Mouse (Mus musculus) heart, adult 2 months (tissue): ENCODE measurements around the gene Olfr522. TPM values are rescaled to one million over a fixed set of nuclear protein-coding genes. Genes with fewer than 3 reads are reported as not detected.

Experiments
- DNase-seq, 2 experiments: peaks; one replicate each; pipeline ENCODE4 v3.0.0; 2021
- H3K27ac ChIP-seq: fragments of 200-600 bp; 2 replicates; pipeline ENCODE4 v1.8.1; 2022
- H3K27me3 ChIP-seq: fragments of 200-500 bp; 2 replicates; pipeline ENCODE4 v1.6.1; 2012; ENCODE audit warnings: mild to moderate bottlenecking, low read length, inconsistent platforms, mixed read lengths; ENCODE audit not compliant: control insufficient read depth, insufficient read depth
- H3K36me3 ChIP-seq: fragments of 200-500 bp; 2 replicates; pipeline ENCODE4 v1.6.1; 2012; ENCODE audit warnings: low read length, inconsistent platforms; ENCODE audit not compliant: control insufficient read depth, insufficient read depth
- H3K4me1 ChIP-seq: fragments of 200-500 bp; 2 replicates; pipeline ENCODE4 v1.6.1; 2011; ENCODE audit warnings: low read length; ENCODE audit not compliant: control insufficient read depth, insufficient read depth
- H3K4me3 ChIP-seq: fragments of 200-600 bp; 2 replicates; pipeline ENCODE4 v1.8.1; 2022
- H3K79me2 ChIP-seq: fragments of 200-500 bp; replicated peaks from 2 replicates; pipeline ENCODE4 v1.6.1; 2012; ENCODE audit warnings: mild to moderate bottlenecking, inconsistent platforms, low read length, moderate library complexity, mixed read lengths; ENCODE audit not compliant: control insufficient read depth, insufficient read depth
- H3K9ac ChIP-seq: fragments of 200-500 bp; 2 replicates; pipeline ENCODE4 v1.6.1; 2012; ENCODE audit warnings: low read depth, mild to moderate bottlenecking, control low read depth, inconsistent platforms, low read length, mixed read lengths
- CTCF ChIP-seq: fragments of 200-600 bp; IDR thresholded peaks from 2 replicates; pipeline ENCODE4 v1.8.1; 2022; ENCODE audit warnings: antibody characterized with exemption, mild to moderate bottlenecking, moderate library complexity
- EP300 ChIP-seq: fragments of 200-500 bp; IDR thresholded peaks from 2 replicates; pipeline ENCODE4 v1.6.1; 2011; ENCODE audit warnings: low read depth, low read length, control low read depth; ENCODE audit not compliant: insufficient read depth
- POLR2A ChIP-seq: fragments of 200-500 bp; IDR thresholded peaks from 2 replicates; pipeline ENCODE4 v1.6.1; 2011; ENCODE audit warnings: mild to moderate bottlenecking, low read depth, low read length, control low read depth; ENCODE audit not compliant: insufficient read depth
- WGBS: fragments of 180-500 bp; shearing (Covaris S2); methylation state at CpG from one replicate; pipeline ENCODE4 v1.1.7; 2018; 5-methylcytosine and 5-hydroxymethylcytosine counted together
- intact Hi-C: fragments of 180-260 bp; cut with DNase I; formaldehyde crosslinking; loops from one replicate; pipeline ENCODE4 v1.15.1; 2025
- polyA plus RNA-seq: library from polyadenylated mRNA; depleted of rRNA; stranded (reverse); fragments of >200 nt; gene quantifications from 2 replicates; pipeline ENCODE4 v1.2.3, GENCODE M21; 2012; rRNA removed
- total RNA-seq, 2 experiments: library from RNA; stranded (reverse); gene quantifications; 2 replicates each; pipeline ENCODE4 v1.2.3; 2021

Gene Olfr522
- total and polyA plus RNA-seq, 3 experiments: not detected

DNA sequence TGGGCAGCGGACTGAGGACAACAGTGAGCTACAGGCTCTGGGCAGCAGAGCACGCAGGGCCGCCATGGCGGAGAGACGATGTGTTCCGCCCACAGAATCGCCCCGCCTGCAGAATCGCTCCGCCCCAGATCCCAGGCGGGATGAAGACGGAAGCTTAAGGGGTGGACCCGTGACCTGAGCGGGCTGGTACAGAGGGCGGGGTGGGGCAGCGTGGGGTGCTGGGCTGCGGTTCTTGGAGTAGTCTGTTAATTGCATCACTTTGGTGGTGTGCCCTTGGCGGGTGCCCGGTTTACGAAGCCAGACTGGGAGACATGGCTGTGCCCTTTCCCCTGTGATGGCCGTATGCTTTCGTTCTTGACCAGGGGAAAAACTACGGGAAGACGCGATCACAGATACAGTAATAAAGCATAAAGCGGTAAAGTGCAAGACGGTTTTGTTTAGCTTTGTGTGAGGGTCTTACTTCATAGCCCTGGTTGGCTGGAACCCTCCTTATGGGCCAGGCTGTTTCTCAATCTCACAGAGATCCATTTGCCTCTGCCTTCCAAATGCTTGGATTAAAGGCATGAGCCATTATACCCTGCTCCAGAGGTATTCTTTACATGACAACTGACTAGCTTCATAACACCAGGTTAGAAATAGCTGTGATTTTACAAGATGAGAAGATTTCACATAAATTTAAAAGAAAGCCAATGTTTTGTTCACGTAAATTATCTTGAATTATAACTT lies 48.1 kb downstream of the Olfr522 start, which contains the start of gene Echs1:
Gene Echs1 (minus strand): TSS at position 148 of the 726 bp plus-strand sequence.
- 3% methylated on average over 28 of the region's 28 CpGs for WGBS
- peak; percentile 93 to 95 for DNase-seq
- peak within 1 kb of the TSS; percentile 88 for H3K9ac ChIP-seq
- TF ChIP-seq CTCF (no peak), POLR2A (peak; percentile 91), EP300 (peak; percentile 64; the same call in 1 of the 2 replicates)
- H3K4me1 ChIP-seq: no peaks in the 10 kb centered on the region; the same call in 1 of the 2 replicates
- no peaks in the 10 kb centered on the region; the same call in 1 of the 2 replicates for H3K79me2 ChIP-seq
- H3K27ac ChIP-seq: peak within 1 kb of the TSS; percentile 97
- 0 out of 2 replicates have a peak, but pooled peaks cover 1% of the 10 kb centered on the region for H3K36me3 ChIP-seq
- no peaks in the 10 kb centered on the region for H3K27me3 ChIP-seq
- H3K4me3 ChIP-seq: peak within 1 kb of the TSS; percentile 98
- intact Hi-C loops: loop anchor here (1.0 to 2.0 kb wide), 3 partner anchors 9 to 21 kb away; partner anchors contain the start of genes Fuom and Mtg1

- Histone ChIP-seq H3K4me1 (no peaks in the 10 kb centered on the region; the same call in 1 of the 2 replicates), H3K27ac (peak within 1 kb of the TSS; percentile 97), H3K9ac (peak within 1 kb of the TSS; percentile 88), H3K79me2 (no peaks in the 10 kb centered on the region; the same call in 1 of the 2 replicates), H3K36me3 (0 out of 2 replicates have a peak, but pooled peaks cover 1% of the 10 kb centered on the region), H3K27me3 (no peaks in the 10 kb centered on the region), H3K4me3 (peak within 1 kb of the TSS; percentile 98)
- WGBS: under 1% methylated on average over 23 of the region's 23 CpGs
- TF ChIP-seq EP300 (0 out of 2 replicates have a peak, but pooled peaks have one; percentile 38), POLR2A (peak; percentile 65), CTCF (no peak)
- intact Hi-C loops: loop anchor here (1.0 to 2.0 kb wide), 2 partner anchors 13 to 22 kb away; partner anchors contain the start of genes Fuom and Mtg1
- peak; percentile 54 to 75 for DNase-seq
Measured at GRCm38 (mm10) chr7:140115583-140116328, 48.8 kb downstream of the Olfr522 start, which contains the start of gene Paox. Paox (plus strand) TSS chr7:140115799.

- H3K4me1 ChIP-seq: no peaks in the 10 kb centered on the region; the same call in 1 of the 2 replicates
- intact Hi-C loops: no loop called here
- WGBS: 43% methylated on average over 3 of the region's 3 CpGs
- H3K36me3 ChIP-seq: 0 out of 2 replicates have a peak, but pooled peaks cover under 1% of the 10 kb centered on the region
- no peaks in the 10 kb centered on the region for H3K27me3 ChIP-seq
- H3K4me3 ChIP-seq: no peak overlapping the region
- no peak overlapping the region for H3K27ac ChIP-seq
- no peak for TF ChIP-seq POLR2A
- TF ChIP-seq EP300: no peak
- TF ChIP-seq CTCF: no peak
- H3K79me2 ChIP-seq: no peaks in the 10 kb centered on the region; the same call in 1 of the 2 replicates
- no peak for DNase-seq
- H3K9ac ChIP-seq: no peak overlapping the region
Measured at GRCm38 (mm10) chr7:140111943-140112342, 52.6 kb downstream of the Olfr522 start.

Other genes starting within 250 kb of the Olfr522 start
- not detected for gene Utf1, start 221.0 kb downstream of the Olfr522 start, total RNA-seq
- gene Utf1, start 221.0 kb downstream of the Olfr522 start, polyA plus RNA-seq: not detected in 2 replicates
- not detected for gene 6430531B16Rik, start 186.0 kb downstream of the Olfr522 start, total RNA-seq
- 0.25 TPM in 1 of 2 replicates, not detected in the other for gene 6430531B16Rik, start 186.0 kb downstream of the Olfr522 start, polyA plus RNA-seq
- under 1 TPM; 0.26 to 0.73 TPM for gene Adam8, start 172.2 kb downstream of the Olfr522 start, total RNA-seq
- 2.3 and 9.1 TPM in 2 replicates for gene Adam8, start 172.2 kb downstream of the Olfr522 start, polyA plus RNA-seq
- gene Zfp511, start 128.4 kb downstream of the Olfr522 start, total RNA-seq: 10 to 100 TPM in 1 of 2 experiments, 1 to 10 TPM in 1; 8.5 to 11.1 TPM
- 20.8 and 21.2 TPM in 2 replicates for gene Zfp511, start 128.4 kb downstream of the Olfr522 start, polyA plus RNA-seq
- 10 to 100 TPM; 28.4 to 33.5 TPM for gene Tubgcp2, start 128.1 kb downstream of the Olfr522 start, total RNA-seq
- 21.7 and 29.7 TPM in 2 replicates for gene Tubgcp2, start 128.1 kb downstream of the Olfr522 start, polyA plus RNA-seq
- gene Msx3, start 115.7 kb downstream of the Olfr522 start, total RNA-seq: not detected
- gene Msx3, start 115.7 kb downstream of the Olfr522 start, polyA plus RNA-seq: not detected in 2 replicates
- gene Caly, start 82.2 kb downstream of the Olfr522 start, total RNA-seq: under 1 TPM in 1 of 2 experiments, not detected in 1; 0.23 TPM
- 0.10 and 0.53 TPM in 2 replicates for gene Caly, start 82.2 kb downstream of the Olfr522 start, polyA plus RNA-seq
- gene Prap1, start 71.4 kb downstream of the Olfr522 start, total RNA-seq: not detected
- gene Prap1, start 71.4 kb downstream of the Olfr522 start, polyA plus RNA-seq: 0.27 TPM in 1 of 2 replicates, not detected in the other
- 10 to 100 TPM; 71.5 to 83.4 TPM for gene Fuom, start 62.3 kb downstream of the Olfr522 start, total RNA-seq
- 101 and 120 TPM in 2 replicates for gene Fuom, start 62.3 kb downstream of the Olfr522 start, polyA plus RNA-seq
- gene Paox, start 49.0 kb downstream of the Olfr522 start, total RNA-seq: 1 to 10 TPM; 3.0 to 3.4 TPM
- gene Paox, start 49.0 kb downstream of the Olfr522 start, polyA plus RNA-seq: 5.2 TPM in 2 replicates
- 100 to 1,000 TPM; 438 to 535 TPM for gene Echs1, start 48.3 kb downstream of the Olfr522 start, total RNA-seq
- gene Echs1, start 48.3 kb downstream of the Olfr522 start, polyA plus RNA-seq: 473 and 490 TPM in 2 replicates
- gene Mtg1, start 27.2 kb downstream of the Olfr522 start, total RNA-seq: 10 to 100 TPM; 25.2 to 27.3 TPM
- 46.2 and 68.8 TPM in 2 replicates for gene Mtg1, start 27.2 kb downstream of the Olfr522 start, polyA plus RNA-seq
- gene Sprn, start 9.9 kb downstream of the Olfr522 start, total RNA-seq: under 1 TPM; 0.52 TPM
- 0.85 and 1.9 TPM in 2 replicates for gene Sprn, start 9.9 kb downstream of the Olfr522 start, polyA plus RNA-seq
- gene Olfr523, start 8.5 kb upstream of the Olfr522 start, total RNA-seq: not detected
- not detected in 2 replicates for gene Olfr523, start 8.5 kb upstream of the Olfr522 start, polyA plus RNA-seq
- gene Olfr524, start 41.2 kb upstream of the Olfr522 start, total RNA-seq: not detected
- gene Olfr524, start 41.2 kb upstream of the Olfr522 start, polyA plus RNA-seq: not detected in 2 replicates
- gene Cd163l1, start 53.5 kb upstream of the Olfr522 start, total RNA-seq: not detected
- 0.27 TPM in 1 of 2 replicates, not detected in the other for gene Cd163l1, start 53.5 kb upstream of the Olfr522 start, polyA plus RNA-seq
- gene 5830411N06Rik, start 82.5 kb upstream of the Olfr522 start, total RNA-seq: not detected
- 0.12 TPM in 1 of 2 replicates, not detected in the other for gene 5830411N06Rik, start 82.5 kb upstream of the Olfr522 start, polyA plus RNA-seq
- gene Olfr525, start 156.1 kb upstream of the Olfr522 start, total RNA-seq: not detected
- gene Olfr525, start 156.1 kb upstream of the Olfr522 start, polyA plus RNA-seq: not detected in 2 replicates
- not detected for gene Olfr527, start 169.3 kb upstream of the Olfr522 start, total RNA-seq
- gene Olfr527, start 169.3 kb upstream of the Olfr522 start, polyA plus RNA-seq: not detected in 2 replicates
- not detected for gene Olfr60, start 196.9 kb upstream of the Olfr522 start, total RNA-seq
- gene Olfr60, start 196.9 kb upstream of the Olfr522 start, polyA plus RNA-seq: not detected in 2 replicates
- not detected for gene Olfr530, start 211.6 kb upstream of the Olfr522 start, total RNA-seq
- gene Olfr530, start 211.6 kb upstream of the Olfr522 start, polyA plus RNA-seq: not detected in 2 replicates
- not detected for gene Olfr531, start 238.2 kb upstream of the Olfr522 start, total RNA-seq
- gene Olfr531, start 238.2 kb upstream of the Olfr522 start, polyA plus RNA-seq: not detected in 2 replicates